23 mouse cellular contexts compared by ENCODE assay signal in the genomic region with DNA sequence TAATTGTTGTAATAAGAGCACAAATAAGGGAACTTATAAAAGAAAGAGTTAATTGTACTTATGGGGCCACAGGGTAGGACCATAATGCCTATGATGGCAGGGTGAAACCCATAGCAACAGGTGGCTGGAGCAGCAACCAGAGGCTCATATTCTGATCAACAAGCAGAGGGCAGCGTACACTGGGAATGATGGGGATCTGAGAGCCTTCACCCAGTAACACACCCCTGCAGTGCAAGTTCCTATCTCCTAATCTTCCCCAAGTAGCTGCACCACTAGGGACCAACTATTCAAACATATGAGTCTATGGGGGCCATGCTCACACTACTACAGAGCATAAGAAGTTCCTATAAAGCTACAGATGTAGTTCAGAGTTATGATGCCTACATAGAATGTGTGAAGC. TPM values are rescaled to one million over a fixed set of nuclear protein-coding genes. Genes with fewer than 3 reads are reported as not detected.
DNase-seq lines count a peak whose midpoint lies in the region; ATAC-seq and TF ChIP-seq lines count a peak whose summit lies in the region.
"Had no signal": no experiment of that assay in that cellular context is flagged by ENCODE, and none has a peak within 500 bp of the region (broad histone marks: within the 10 kb centered on the region; RNA-seq: fewer than 3 reads in every experiment).

No protein-coding gene starts in this region.

- 86% methylated on average over 1 of the region's 1 CpGs for WGBS in heart, postnatal 0 days
- WGBS in kidney, postnatal 0 days, result 75% methylated on average over 1 of the region's 1 CpGs
- WGBS in liver, embryonic 12.5 days (ENCODE audit: insufficient replicate concordance), result 54% methylated on average over 1 of the region's 1 CpGs
- WGBS in heart, embryonic 10.5 days, result 75% methylated on average over 1 of the region's 1 CpGs

- no peak overlapping the region for H3K4me2 ChIP-seq in heart, postnatal 0 days (ENCODE audit: low read depth, low read length)
- no peak overlapping the region for H3K4me2 ChIP-seq in kidney, postnatal 0 days (ENCODE audit: low read length)
- no peak overlapping the region for H3K4me2 ChIP-seq in liver, embryonic 12.5 days
- H3K4me2 ChIP-seq: embryonic facial prominence, embryonic 12.5 days; forebrain, embryonic 15.5 days; heart, embryonic 11.5 days; heart, embryonic 15.5 days; hindbrain, embryonic 15.5 days had no signal

- H3K4me3 ChIP-seq in heart, postnatal 0 days (ENCODE audit: low read depth, low read length), result no peak overlapping the region
- no peak overlapping the region for H3K4me3 ChIP-seq in kidney, postnatal 0 days (replicated peaks; ENCODE audit: low read depth, low read length)
- no peak overlapping the region for H3K4me3 ChIP-seq in liver, embryonic 12.5 days
- H3K4me3 ChIP-seq in heart, embryonic 10.5 days, result no peak overlapping the region
- H3K4me3 ChIP-seq: embryonic facial prominence, embryonic 12.5 days; forebrain, embryonic 15.5 days; heart, embryonic 15.5 days; hindbrain, embryonic 10.5 days; hindbrain, embryonic 15.5 days had no signal

- no peaks in the 10 kb centered on the region for H3K4me1 ChIP-seq in heart, postnatal 0 days (ENCODE audit: control insufficient read depth, insufficient read depth)
- no peaks in the 10 kb centered on the region for H3K4me1 ChIP-seq in kidney, postnatal 0 days (replicated peaks; ENCODE audit: insufficient read depth, low read length)
- H3K4me1 ChIP-seq in liver, embryonic 12.5 days, result peaks cover 32% of the 10 kb centered on the region
- no peaks in the 10 kb centered on the region for H3K4me1 ChIP-seq in heart, embryonic 10.5 days
- H3K4me1 ChIP-seq: embryonic facial prominence, embryonic 12.5 days; forebrain, embryonic 15.5 days; heart, embryonic 15.5 days; hindbrain, embryonic 10.5 days; hindbrain, embryonic 15.5 days had no signal

- H3K27ac ChIP-seq in heart, postnatal 0 days (ENCODE audit: low read depth), result no peak overlapping the region
- H3K27ac ChIP-seq in kidney, postnatal 0 days, result no peak overlapping the region
- no peak overlapping the region for H3K27ac ChIP-seq in liver, embryonic 12.5 days
- no peak overlapping the region for H3K27ac ChIP-seq in heart, embryonic 10.5 days
- H3K27ac ChIP-seq: embryonic facial prominence, embryonic 12.5 days; forebrain, embryonic 15.5 days; heart, embryonic 15.5 days; hindbrain, embryonic 10.5 days; hindbrain, embryonic 15.5 days had no signal

- DNase-seq in heart, postnatal 0 days (ENCODE audit: low spot score), result no peak
- no peak for DNase-seq in heart, adult 18-20 months
- DNase-seq in kidney, postnatal 0 days (ENCODE audit: low spot score), result no peak
- no peak for DNase-seq in kidney, postnatal 14 days
- DNase-seq in heart, embryonic 10.5 days (ENCODE audit: low spot score), result no peak
- DNase-seq: adrenal gland, postnatal 10 days; B cell, adult 2 months; cerebellum, adult 11 months; cerebellum, adult 8-10 months; cerebellum, postnatal 14 days; gastrocnemius, postnatal 36 days; heart, adult 11 months had no signal

- H3K27me3 ChIP-seq in heart, postnatal 0 days (ENCODE audit: control insufficient read depth, insufficient read depth, low read length), result no peaks in the 10 kb centered on the region
- H3K27me3 ChIP-seq in kidney, postnatal 0 days (ENCODE audit: insufficient read depth, low read length), result no peaks in the 10 kb centered on the region
- no peaks in the 10 kb centered on the region for H3K27me3 ChIP-seq in liver, embryonic 12.5 days (replicated peaks)
- no peaks in the 10 kb centered on the region for H3K27me3 ChIP-seq in heart, embryonic 10.5 days (ENCODE audit: insufficient read depth, poor library complexity, severe bottlenecking)
- H3K27me3 ChIP-seq: embryonic facial prominence, embryonic 12.5 days; forebrain, embryonic 15.5 days; heart, embryonic 15.5 days; hindbrain, embryonic 15.5 days had no signal

- H3K36me3 ChIP-seq in heart, postnatal 0 days (replicated peaks; ENCODE audit: control insufficient read depth, insufficient read depth, low read length), result no peaks in the 10 kb centered on the region
- no peaks in the 10 kb centered on the region for H3K36me3 ChIP-seq in kidney, postnatal 0 days (ENCODE audit: insufficient read depth, low read length)
- H3K36me3 ChIP-seq in liver, embryonic 12.5 days, result no peaks in the 10 kb centered on the region
- no peaks in the 10 kb centered on the region for H3K36me3 ChIP-seq in heart, embryonic 10.5 days
- H3K36me3 ChIP-seq: embryonic facial prominence, embryonic 12.5 days; forebrain, embryonic 15.5 days; heart, embryonic 15.5 days; hindbrain, embryonic 10.5 days; hindbrain, embryonic 15.5 days had no signal

- ATAC-seq in heart, postnatal 0 days (ENCODE audit: insufficient read depth, low read depth), result no peak
- ATAC-seq in kidney, postnatal 0 days (replicated peaks; ENCODE audit: low FRiP score, low read depth), result no peak
- ATAC-seq in liver, embryonic 12.5 days, result peak; percentile 55; the same call in 1 of the 2 replicates
- ATAC-seq in megakaryocyte-erythroid progenitor cell, adult 5-6 weeks (replicated peaks; ENCODE audit: low FRiP score, low TSS enrichment, poor library complexity, severe bottlenecking), result peak; percentile 55
- no peak for ATAC-seq in megakaryocyte, adult 5-6 weeks (ENCODE audit: poor library complexity, severe bottlenecking)
- ATAC-seq: CD4-positive, CD25-positive, alpha-beta regulatory T cell, adult 4 months; forebrain, embryonic 15.5 days had no signal

- no peak overlapping the region for H3K9ac ChIP-seq in heart, postnatal 0 days (replicated peaks; ENCODE audit: low read depth, low read length)
- H3K9ac ChIP-seq in kidney, postnatal 0 days (ENCODE audit: low read depth, low read length), result no peak overlapping the region
- H3K9ac ChIP-seq in liver, embryonic 12.5 days, result no peak overlapping the region
- H3K9ac ChIP-seq: embryonic facial prominence, embryonic 12.5 days; forebrain, embryonic 15.5 days; heart, embryonic 15.5 days; hindbrain, embryonic 15.5 days had no signal

- no peak for TF ChIP-seq EP300 in heart, postnatal 0 days (IDR thresholded peaks at IDR 0.05; ENCODE audit: low read depth)

- H3K9me3 ChIP-seq in heart, postnatal 0 days (replicated peaks; ENCODE audit: control insufficient read depth, low read length), result no peaks in the 10 kb centered on the region
- no peaks in the 10 kb centered on the region for H3K9me3 ChIP-seq in kidney, postnatal 0 days (replicated peaks; ENCODE audit: low read length)
- no peaks in the 10 kb centered on the region for H3K9me3 ChIP-seq in liver, embryonic 12.5 days (replicated peaks)
- H3K9me3 ChIP-seq in heart, embryonic 10.5 days, result no peaks in the 10 kb centered on the region
- H3K9me3 ChIP-seq: embryonic facial prominence, embryonic 12.5 days; forebrain, embryonic 15.5 days; G1E; heart, embryonic 15.5 days; hindbrain, embryonic 10.5 days; hindbrain, embryonic 15.5 days had no signal

- 0 out of 2 replicates have a peak, but pooled peaks have one; percentile 4 for TF ChIP-seq CTCF in heart, postnatal 0 days (IDR thresholded peaks at IDR 0.05; ENCODE audit: low read depth)
- peak; percentile 29; the same call in 1 of the 2 replicates for TF ChIP-seq CTCF in kidney, postnatal 0 days (IDR thresholded peaks at IDR 0.05; ENCODE audit: low read depth)

RNA-seq across cellular contexts. Expression of gene Omd, which starts 17.9 kb away (rescaled TPM):
- not detected in 2 replicates for total RNA-seq in heart, postnatal 0 days (2014; rRNA removed; ENCODE audit: low replicate concordance)
- polyA plus RNA-seq in heart, postnatal 0 days (2015; fragmentation: Nextera tagmentation; extraction: Ambion mirVana), result 0.43 and 0.59 TPM in 2 replicates
- 1 to 10 TPM; 1.1 to 1.3 TPM for total RNA-seq in heart, adult 18-20 months (2021)
- 0.62 and 1.6 TPM in 2 replicates for polyA plus RNA-seq in kidney, postnatal 0 days (2015; fragmentation: Nextera tagmentation; extraction: Ambion mirVana)
- polyA plus RNA-seq in liver, embryonic 12.5 days (2016; fragmentation: Nextera tagmentation; extraction: Ambion mirVana), result 0.83 and 1.0 TPM in 2 replicates
- total RNA-seq in megakaryocyte-erythroid progenitor cell, adult 5-6 weeks (2014; fragmentation: Nextera tagmentation), result not detected in 2 replicates
- 0.47 TPM in 1 of 2 replicates, not detected in the other for total RNA-seq in megakaryocyte-erythroid progenitor cell, adult 5-6 weeks (2017)
- not detected in 2 replicates for total RNA-seq in megakaryocyte, adult 5-6 weeks (2015)
- not detected in 2 replicates for total RNA-seq in megakaryocyte, adult 5-6 weeks (2017)
- polyA plus RNA-seq in heart, embryonic 10.5 days (2016; fragmentation: Nextera tagmentation; extraction: Ambion mirVana), result 0.65 and 1.0 TPM in 2 replicates
- polyA plus RNA-seq: G1E had no signal

RNA-seq across cellular contexts. Expression of gene Aspn, which starts 20.1 kb away (rescaled TPM):
- 45.8 and 67.5 TPM in 2 replicates for total RNA-seq in heart, postnatal 0 days (2014; rRNA removed; ENCODE audit: low replicate concordance)
- 56.0 and 62.7 TPM in 2 replicates for polyA plus RNA-seq in heart, postnatal 0 days (2015; fragmentation: Nextera tagmentation; extraction: Ambion mirVana)
- 10 to 100 TPM; 13.3 to 16.9 TPM for total RNA-seq in heart, adult 18-20 months (2021)
- polyA plus RNA-seq in kidney, postnatal 0 days (2015; fragmentation: Nextera tagmentation; extraction: Ambion mirVana), result 24.9 and 30.2 TPM in 2 replicates
- polyA plus RNA-seq in liver, embryonic 12.5 days (2016; fragmentation: Nextera tagmentation; extraction: Ambion mirVana), result 0.26 and 0.39 TPM in 2 replicates
- total RNA-seq in megakaryocyte-erythroid progenitor cell, adult 5-6 weeks (2014; fragmentation: Nextera tagmentation), result not detected in 2 replicates
- not detected in 2 replicates for total RNA-seq in megakaryocyte-erythroid progenitor cell, adult 5-6 weeks (2017)
- total RNA-seq in megakaryocyte, adult 5-6 weeks (2015), result not detected in 2 replicates
- total RNA-seq in megakaryocyte, adult 5-6 weeks (2017), result not detected in 2 replicates
- 0.21 TPM in 2 replicates for polyA plus RNA-seq in heart, embryonic 10.5 days (2016; fragmentation: Nextera tagmentation; extraction: Ambion mirVana)
- total RNA-seq: G1E had no signal
- polyA plus RNA-seq: CD4-positive, CD25-positive, alpha-beta regulatory T cell, adult 4 months; G1E had no signal

RNA-seq across cellular contexts. Expression of gene Ogn, which starts 43.5 kb away (rescaled TPM):
- total RNA-seq in heart, postnatal 0 days (2014; rRNA removed; ENCODE audit: low replicate concordance), result 47.4 and 71.8 TPM in 2 replicates
- polyA plus RNA-seq in heart, postnatal 0 days (2015; fragmentation: Nextera tagmentation; extraction: Ambion mirVana), result 60.5 and 61.7 TPM in 2 replicates
- total RNA-seq in heart, adult 18-20 months (2021), result 10 to 100 TPM; 65.6 to 70.9 TPM
- polyA plus RNA-seq in kidney, postnatal 0 days (2015; fragmentation: Nextera tagmentation; extraction: Ambion mirVana), result 43.8 and 54.3 TPM in 2 replicates
- polyA plus RNA-seq in liver, embryonic 12.5 days (2016; fragmentation: Nextera tagmentation; extraction: Ambion mirVana), result 2.0 and 2.7 TPM in 2 replicates
- total RNA-seq in megakaryocyte-erythroid progenitor cell, adult 5-6 weeks (2014; fragmentation: Nextera tagmentation), result not detected in 2 replicates
- total RNA-seq in megakaryocyte-erythroid progenitor cell, adult 5-6 weeks (2017), result not detected in 2 replicates
- 0.07 and 0.40 TPM in 2 replicates for total RNA-seq in megakaryocyte, adult 5-6 weeks (2015)
- 0.15 and 0.77 TPM in 2 replicates for total RNA-seq in megakaryocyte, adult 5-6 weeks (2017)
- 1.3 and 2.1 TPM in 2 replicates for polyA plus RNA-seq in heart, embryonic 10.5 days (2016; fragmentation: Nextera tagmentation; extraction: Ambion mirVana)
- polyA plus RNA-seq: G1E had no signal

RNA-seq across cellular contexts. Expression of gene Ecm2, which starts 59.7 kb away (rescaled TPM):
- total RNA-seq in heart, postnatal 0 days (2014; rRNA removed; ENCODE audit: low replicate concordance), result 5.3 and 6.6 TPM in 2 replicates
- polyA plus RNA-seq in heart, postnatal 0 days (2015; fragmentation: Nextera tagmentation; extraction: Ambion mirVana), result 5.7 and 6.4 TPM in 2 replicates
- 10 to 100 TPM; 13.2 to 15.1 TPM for total RNA-seq in heart, adult 18-20 months (2021)
- 2.5 TPM in 2 replicates for polyA plus RNA-seq in kidney, postnatal 0 days (2015; fragmentation: Nextera tagmentation; extraction: Ambion mirVana)
- polyA plus RNA-seq in liver, embryonic 12.5 days (2016; fragmentation: Nextera tagmentation; extraction: Ambion mirVana), result 0.28 and 0.33 TPM in 2 replicates
- total RNA-seq in megakaryocyte-erythroid progenitor cell, adult 5-6 weeks (2014; fragmentation: Nextera tagmentation), result 0.12 TPM in 1 of 2 replicates, not detected in the other
- total RNA-seq in megakaryocyte-erythroid progenitor cell, adult 5-6 weeks (2017), result 0.46 TPM in 1 of 2 replicates, not detected in the other
- total RNA-seq in megakaryocyte, adult 5-6 weeks (2015), result not detected in 2 replicates
- 0.07 TPM in 1 of 2 replicates, not detected in the other for total RNA-seq in megakaryocyte, adult 5-6 weeks (2017)
- 0.63 and 0.84 TPM in 2 replicates for polyA plus RNA-seq in heart, embryonic 10.5 days (2016; fragmentation: Nextera tagmentation; extraction: Ambion mirVana)

Comparison
In these comparisons a context has a peak if more than half of its experiments do, and no peak if none do; other contexts are left out.
1. ATAC-seq: peak in liver, embryonic 12.5 days (single experiment) and megakaryocyte-erythroid progenitor cell, adult 5-6 weeks (single experiment); none in heart, postnatal 0 days (single experiment), kidney, postnatal 0 days (single experiment) and megakaryocyte, adult 5-6 weeks (single experiment).
2. RNA of gene Aspn, which starts 20.1 kb away (total RNA-seq): 45.8 to 67.5 TPM in heart, postnatal 0 days and 13.3 to 16.9 TPM in heart, adult 18-20 months; not detected in megakaryocyte-erythroid progenitor cell, adult 5-6 weeks and not detected in megakaryocyte, adult 5-6 weeks; every median in the first group is over 10 times any median in the second.
3. RNA of gene Ogn, which starts 43.5 kb away (total RNA-seq): 47.4 to 71.8 TPM in heart, postnatal 0 days and 65.6 to 70.9 TPM in heart, adult 18-20 months; 0.07 to 0.77 TPM in megakaryocyte, adult 5-6 weeks and not detected in megakaryocyte-erythroid progenitor cell, adult 5-6 weeks; every median in the first group is over 10 times any median in the second.